Mouse (Mus musculus): ENCODE results near the gene Scgn. TPM values are rescaled to one million over a fixed set of nuclear protein-coding genes. Genes with fewer than 3 reads are reported as not detected.

Gene Scgn
- not detected for total RNA-seq (2021)

GRCm38 (mm10) chr13:23990928-23991327, at the start of gene Scgn:
Scgn (minus strand) TSS chr13:23991214.
- intact Hi-C loops (cut with DNase I): no loop called here

GRCm38 (mm10) chr13:24040221-24040620, 49.2 kb upstream of the Scgn start:
- no peak for DNase-seq
- intact Hi-C loops (cut with DNase I): no loop called here

More at GRCm38 (mm10) chr13:23990928-23991327, at the start of gene Scgn:
- peak; percentile 71 to 81 for DNase-seq

- intact Hi-C loops (cut with DNase I): no loop called here
- DNase-seq: peak in 1 of 2 experiments; percentile 15
These were observed 46.5 kb upstream of the Scgn start for GRCm38 (mm10) chr13:24037502-24037901.

GRCm38 (mm10) chr13:24036150-24036549, 45.1 kb upstream of the Scgn start:
- intact Hi-C loops (cut with DNase I): no loop called here
- no peak for DNase-seq

GRCm38 (mm10) chr13:24027191-24028170, 36.5 kb upstream of the Scgn start:
- peak in 1 of 2 experiments; percentile 14 for DNase-seq
- intact Hi-C loops (cut with DNase I): loop anchor here (5.0 kb wide), 2 partner anchors 255 to 270 kb away; partner anchors contain the start of gene Carmil1

- intact Hi-C loops (cut with DNase I): no loop called here
- DNase-seq: no peak
These were observed 27.5 kb upstream of the Scgn start for GRCm38 (mm10) chr13:24018515-24018914.

- intact Hi-C loops (cut with DNase I): no loop called here
- no peak for DNase-seq
These were observed 14.5 kb upstream of the Scgn start for GRCm38 (mm10) chr13:24005528-24005927.

GRCm38 (mm10) chr13:24001797-24002196, 10.8 kb upstream of the Scgn start:
- intact Hi-C loops (cut with DNase I): no loop called here
- no peak for DNase-seq

GRCm38 (mm10) chr13:24001081-24001480, 10.1 kb upstream of the Scgn start:
- intact Hi-C loops (cut with DNase I): no loop called here
- DNase-seq: no peak

GRCm38 (mm10) chr13:23998826-23999225, 7.8 kb upstream of the Scgn start:
- intact Hi-C loops (cut with DNase I): no loop called here
- DNase-seq: no peak

- no peak for DNase-seq
- intact Hi-C loops (cut with DNase I): no loop called here
These were observed 3.7 kb upstream of the Scgn start for GRCm38 (mm10) chr13:23994756-23995155.

- no peak for DNase-seq
- intact Hi-C loops (cut with DNase I): no loop called here
These were observed 3.0 kb upstream of the Scgn start for GRCm38 (mm10) chr13:23994024-23994423.

GRCm38 (mm10) chr13:23990451-23990850, 563 bp downstream of the Scgn start:
- intact Hi-C loops (cut with DNase I): no loop called here
- no peak for DNase-seq

GRCm38 (mm10) chr13:23985130-23985529, 5.9 kb downstream of the Scgn start:
- DNase-seq: no peak
- intact Hi-C loops (cut with DNase I): no loop called here

- DNase-seq: no peak
- intact Hi-C loops (cut with DNase I): no loop called here
These were observed 18.7 kb downstream of the Scgn start for GRCm38 (mm10) chr13:23972271-23972670.

GRCm38 (mm10) chr13:23971870-23972269, 19.1 kb downstream of the Scgn start:
- intact Hi-C loops (cut with DNase I): no loop called here
- no peak for DNase-seq

- intact Hi-C loops (cut with DNase I): no loop called here
- DNase-seq: no peak
These were observed 26.1 kb downstream of the Scgn start for GRCm38 (mm10) chr13:23964909-23965308.

- DNase-seq: no peak
- intact Hi-C loops (cut with DNase I): no loop called here
These were observed 31.2 kb downstream of the Scgn start for GRCm38 (mm10) chr13:23959776-23960175.

GRCm38 (mm10) chr13:23950928-23951327, 40.1 kb downstream of the Scgn start:
- intact Hi-C loops (cut with DNase I): loop anchor here (2.0 to 5.0 kb wide), 2 partner anchors 118 to 159 kb away; no protein-coding TSS in a partner anchor
- DNase-seq: peak in 1 of 2 experiments; percentile 28

GRCm38 (mm10) chr13:23949484-23950246, 41.3 kb downstream of the Scgn start:
- peak in 1 of 2 experiments; percentile 13 for DNase-seq
- intact Hi-C loops (cut with DNase I): loop anchor here (2.0 to 5.0 kb wide), 2 partner anchors 117 to 157 kb away; no protein-coding TSS in a partner anchor

GRCm38 (mm10) chr13:23946254-23946653, 44.8 kb downstream of the Scgn start:
- DNase-seq: no peak
- intact Hi-C loops (cut with DNase I): no loop called here

Measured in heart, postnatal 10 days (tissue).